Mouse (Mus musculus) heart, postnatal 25 days (tissue): ENCODE data around the gene Glis1. TPM values are rescaled to one million over a fixed set of nuclear protein-coding genes. Genes with fewer than 3 reads are reported as not detected.

Experiments used
- DNase-seq: peaks from one replicate; pipeline ENCODE4 v3.0.0; 2022; ENCODE audit warnings: low spot score
- intact Hi-C: fragments of 180-260 bp; cut with DNase I; formaldehyde crosslinking; loops from one replicate; pipeline ENCODE4 v1.15.1; 2025
- microRNA-seq: library from miRNA; unstranded; fragments of <30 nt; microRNA quantifications from one replicate; pipeline ENCODE4 v1.2.0, GENCODE M21; 2022
- total RNA-seq, 2 experiments: library from RNA; stranded (reverse); gene quantifications; 2 replicates each; pipeline ENCODE4 v1.2.3; 2021

Gene Glis1
- total RNA-seq, 2 experiments from 2014 or later = 0.28 to 0.42 TPM

- peak; percentile 14 for DNase-seq
- intact Hi-C loops = loop anchor here (1.0 to 5.0 kb wide), 2 partner anchors 165 to 230 kb away; no protein-coding TSS in a partner anchor
These were observed 218.3 kb downstream of the Glis1 start for GRCm38 (mm10) chr4:107652598-107653279.

GRCm38 (mm10) chr4:107653280-107653643, 218.9 kb downstream of the Glis1 start:
- intact Hi-C loops = loop anchor here (1.0 to 5.0 kb wide), 2 partner anchors 166 to 231 kb away; no protein-coding TSS in a partner anchor
- no peak for DNase-seq

- intact Hi-C loops = no loop called here
- no peak for DNase-seq
These were observed 226.3 kb downstream of the Glis1 start for GRCm38 (mm10) chr4:107660649-107661048.

GRCm38 (mm10) chr4:107668514-107668913, 234.1 kb downstream of the Glis1 start:
- intact Hi-C loops = no loop called here
- DNase-seq = no peak

GRCm38 (mm10) chr4:107670731-107671130, 236.3 kb downstream of the Glis1 start:
- DNase-seq = no peak
- intact Hi-C loops = no loop called here

- peak; percentile 24 for DNase-seq
- intact Hi-C loops = no loop called here
These were observed 239.4 kb downstream of the Glis1 start for GRCm38 (mm10) chr4:107673638-107674321.

GRCm38 (mm10) chr4:107674322-107674644, 239.9 kb downstream of the Glis1 start:
- intact Hi-C loops = no loop called here
- no peak for DNase-seq

- DNase-seq = no peak
- intact Hi-C loops = no loop called here
These were observed 241.3 kb downstream of the Glis1 start for GRCm38 (mm10) chr4:107675645-107676044.

- no peak for DNase-seq
- intact Hi-C loops = no loop called here
These were observed 246.1 kb downstream of the Glis1 start for GRCm38 (mm10) chr4:107680311-107681098.

GRCm38 (mm10) chr4:107681099-107681849, 246.9 kb downstream of the Glis1 start:
- intact Hi-C loops = no loop called here
- no peak for DNase-seq

- intact Hi-C loops = no loop called here
- no peak for DNase-seq
These were observed 248.8 kb downstream of the Glis1 start for GRCm38 (mm10) chr4:107683006-107683756.

- intact Hi-C loops = no loop called here
These were observed 249.7 kb downstream of the Glis1 start, which contains the start of gene Dmrtb1 for GRCm38 (mm10) chr4:107684130-107684529. Gene Dmrtb1 (minus strand): TSS chr4:107684230.

More at GRCm38 (mm10) chr4:107684130-107684529, 249.7 kb downstream of the Glis1 start, which contains the start of gene Dmrtb1:
- DNase-seq = no peak

Small RNAs within 50 kb of the gene (microRNA-seq; reads per million reads assigned to microRNA genes)
- gene Gm24804 = not detected

Other genes with a start within 250 kb of the Glis1 start
- not detected for gene Ldlrad1, start 225.4 kb upstream of the Glis1 start, total RNA-seq
- gene Lrrc42, start 181.1 kb upstream of the Glis1 start, total RNA-seq = 10 to 100 TPM; 10.7 to 13.3 TPM
- gene Hspb11, start 181.0 kb upstream of the Glis1 start, total RNA-seq = 10 to 100 TPM; 10.5 to 13.0 TPM
- gene Dio1, start 127.4 kb upstream of the Glis1 start, total RNA-seq = not detected
- gene Yipf1, start 120.2 kb upstream of the Glis1 start, total RNA-seq = 10 to 100 TPM; 20.7 to 22.3 TPM
- gene Ndc1, start 66.8 kb upstream of the Glis1 start, total RNA-seq = 10 to 100 TPM; 12.3 to 12.4 TPM
- gene Dmrtb1, start 249.6 kb downstream of the Glis1 start, total RNA-seq = not detected